Mouse (Mus musculus): ENCODE results near the gene Ramp2. TPM values are rescaled to one million over a fixed set of nuclear protein-coding genes. Genes with fewer than 3 reads are reported as not detected.

The Ramp2 gene
- 0.32 TPM in 1 of 2 replicates, not detected in the other for polyA plus RNA-seq (2012; ENCODE audit: insufficient read depth, low replicate concordance)

GRCm38 (mm10) chr11:101245855-101246701 lies at the start of gene Ramp2:
TSS of gene Ramp2 (plus strand) at chr11:101246028.
- Histone ChIP-seq H3K36me3 (replicated peaks; ENCODE audit: low read length) (no peaks in the 10 kb centered on the region), H3K4me1 (peaks cover 44% of the 10 kb centered on the region), H3K9me3 (no peaks in the 10 kb centered on the region), H3K4me3 (replicated peaks) (peak within 1 kb of the TSS; percentile 89), H3K27me3 (replicated peaks) (peaks cover 65% of the 10 kb centered on the region)
- TF ChIP-seq GATA1 (IDR thresholded peaks at IDR 0.05; ENCODE audit: borderline replicate concordance, low read length) (no peak), FLI1 (IDR thresholded peaks at IDR 0.05; ENCODE audit: low read length) (no peak)

GRCm38 (mm10) chr11:101196175-101196574 lies 49.7 kb upstream of the Ramp2 start:
- H3K4me1 ChIP-seq = peaks cover 50% of the 10 kb centered on the region
- H3K36me3 ChIP-seq (replicated peaks; ENCODE audit: low read length) = peaks cover 99% of the 10 kb centered on the region
- no peak overlapping the region for H3K4me3 ChIP-seq (replicated peaks)
- TF ChIP-seq GATA1 (IDR thresholded peaks at IDR 0.05; ENCODE audit: borderline replicate concordance, low read length) (no peak), FLI1 (IDR thresholded peaks at IDR 0.05; ENCODE audit: low read length) (no peak)
- peaks cover 3% of the 10 kb centered on the region for H3K27me3 ChIP-seq (replicated peaks)
- H3K9me3 ChIP-seq = no peaks in the 10 kb centered on the region

DNA sequence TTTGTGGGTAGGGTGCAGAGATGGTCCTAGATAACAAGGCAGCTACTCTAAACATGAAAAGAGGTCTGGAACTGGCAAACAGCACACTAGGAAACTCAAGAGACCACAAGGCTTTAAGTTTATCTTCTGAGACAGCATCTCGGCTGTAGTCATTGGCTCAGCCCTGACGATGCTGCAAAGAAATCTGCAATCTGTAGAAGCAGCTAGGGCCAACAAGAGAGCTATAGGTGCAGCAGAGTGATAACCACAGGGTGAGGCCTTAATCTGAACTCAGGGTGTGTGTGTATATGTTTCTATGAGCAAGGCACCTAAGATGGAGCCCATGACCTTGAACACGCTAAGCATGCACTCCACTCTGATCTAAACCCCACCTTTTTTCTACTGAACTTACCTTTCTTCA lies 46.3 kb upstream of the Ramp2 start:
- peaks cover 28% of the 10 kb centered on the region for H3K4me1 ChIP-seq
- H3K9me3 ChIP-seq = no peaks in the 10 kb centered on the region
- H3K4me3 ChIP-seq (replicated peaks) = no peak overlapping the region
- peaks cover 2% of the 10 kb centered on the region for H3K27me3 ChIP-seq (replicated peaks)
- H3K36me3 ChIP-seq (replicated peaks; ENCODE audit: low read length) = peaks cover 94% of the 10 kb centered on the region
- TF ChIP-seq FLI1 (IDR thresholded peaks at IDR 0.05; ENCODE audit: low read length) (no peak), GATA1 (IDR thresholded peaks at IDR 0.05; ENCODE audit: borderline replicate concordance, low read length) (no peak)

DNA sequence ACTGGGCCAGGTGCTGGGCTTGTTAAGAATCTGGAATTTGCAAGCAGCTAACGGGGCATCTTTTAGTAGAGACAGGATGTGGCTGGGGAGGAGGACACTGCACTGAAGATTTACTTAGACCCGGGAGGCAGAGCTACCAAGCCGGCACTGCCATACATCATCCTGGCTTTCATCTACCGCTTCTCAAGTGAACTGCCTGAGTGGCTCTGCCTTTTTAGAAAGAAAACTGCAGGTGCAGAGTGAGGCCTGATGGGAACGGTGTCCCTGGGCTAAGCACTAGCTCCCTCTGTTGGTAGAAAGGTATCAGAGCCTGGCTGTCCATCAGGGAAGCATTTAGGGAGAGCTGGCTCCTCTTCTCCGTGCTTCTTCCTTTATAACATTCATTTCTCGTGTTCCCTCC lies 44.8 kb upstream of the Ramp2 start:
- no peak for TF ChIP-seq GATA1 (IDR thresholded peaks at IDR 0.05; ENCODE audit: borderline replicate concordance, low read length)
- TF ChIP-seq FLI1 (IDR thresholded peaks at IDR 0.05; ENCODE audit: low read length) = no peak
- H3K36me3 ChIP-seq (replicated peaks; ENCODE audit: low read length) = peaks cover 93% of the 10 kb centered on the region

DNA sequence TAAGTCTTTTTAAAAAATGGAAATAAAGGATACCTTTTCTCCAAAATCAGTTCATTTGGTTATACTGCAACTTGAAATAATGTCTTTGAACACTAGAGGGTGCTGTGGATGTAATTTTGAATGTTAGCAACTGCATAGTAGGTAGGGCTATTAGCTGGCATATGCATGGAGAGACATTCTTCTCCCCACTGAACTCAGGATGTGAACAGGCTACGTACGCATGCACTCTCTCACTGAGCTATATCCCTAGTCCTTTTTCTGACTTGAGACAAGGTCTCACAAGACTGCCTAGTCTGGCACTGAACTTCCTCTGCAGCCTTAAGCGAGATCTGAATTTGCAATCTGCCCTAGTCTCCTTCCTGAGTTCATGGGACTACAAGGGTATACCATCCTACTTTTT lies 33.9 kb upstream of the Ramp2 start:
- Histone ChIP-seq H3K4me1 (no peaks in the 10 kb centered on the region), H3K4me3 (replicated peaks) (no peak overlapping the region), H3K36me3 (replicated peaks; ENCODE audit: low read length) (peaks cover 85% of the 10 kb centered on the region), H3K9me3 (no peaks in the 10 kb centered on the region), H3K27me3 (replicated peaks) (no peaks in the 10 kb centered on the region)
- TF ChIP-seq FLI1 (IDR thresholded peaks at IDR 0.05; ENCODE audit: low read length) (no peak), GATA1 (IDR thresholded peaks at IDR 0.05; ENCODE audit: borderline replicate concordance, low read length) (no peak)

More for the DNA sequence above, 44.8 kb upstream of the Ramp2 start:
- Histone ChIP-seq H3K4me3 (replicated peaks) (no peak overlapping the region), H3K4me1 (peaks cover 19% of the 10 kb centered on the region), H3K9me3 (no peaks in the 10 kb centered on the region), H3K27me3 (replicated peaks) (no peaks in the 10 kb centered on the region)

DNA sequence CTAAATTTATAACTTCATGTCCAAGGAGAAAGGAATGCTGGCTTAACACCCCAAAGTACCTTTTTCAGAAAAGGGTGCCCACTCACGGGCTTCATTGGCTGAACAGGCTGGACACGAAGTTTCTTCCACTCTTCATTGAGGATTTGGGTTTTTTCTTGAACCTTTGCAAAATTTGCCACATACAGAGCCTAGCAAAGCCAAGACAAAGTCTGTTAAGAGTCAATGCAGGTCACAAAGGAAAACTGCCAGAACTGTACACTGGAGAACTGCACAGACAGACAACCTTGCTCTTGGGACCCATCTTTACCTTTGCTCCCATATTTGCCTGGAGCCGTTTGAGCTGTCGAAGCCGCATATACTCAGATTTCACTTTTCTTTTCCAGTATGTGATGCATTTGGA lies 28.9 kb upstream of the Ramp2 start:
- H3K4me1 ChIP-seq = peaks cover 16% of the 10 kb centered on the region
- TF ChIP-seq FLI1 (IDR thresholded peaks at IDR 0.05; ENCODE audit: low read length) = no peak
- no peak for TF ChIP-seq GATA1 (IDR thresholded peaks at IDR 0.05; ENCODE audit: borderline replicate concordance, low read length)
- H3K4me3 ChIP-seq (replicated peaks) = no peak overlapping the region
- no peaks in the 10 kb centered on the region for H3K27me3 ChIP-seq (replicated peaks)
- H3K36me3 ChIP-seq (replicated peaks; ENCODE audit: low read length) = peaks cover 66% of the 10 kb centered on the region
- H3K9me3 ChIP-seq = no peaks in the 10 kb centered on the region

DNA sequence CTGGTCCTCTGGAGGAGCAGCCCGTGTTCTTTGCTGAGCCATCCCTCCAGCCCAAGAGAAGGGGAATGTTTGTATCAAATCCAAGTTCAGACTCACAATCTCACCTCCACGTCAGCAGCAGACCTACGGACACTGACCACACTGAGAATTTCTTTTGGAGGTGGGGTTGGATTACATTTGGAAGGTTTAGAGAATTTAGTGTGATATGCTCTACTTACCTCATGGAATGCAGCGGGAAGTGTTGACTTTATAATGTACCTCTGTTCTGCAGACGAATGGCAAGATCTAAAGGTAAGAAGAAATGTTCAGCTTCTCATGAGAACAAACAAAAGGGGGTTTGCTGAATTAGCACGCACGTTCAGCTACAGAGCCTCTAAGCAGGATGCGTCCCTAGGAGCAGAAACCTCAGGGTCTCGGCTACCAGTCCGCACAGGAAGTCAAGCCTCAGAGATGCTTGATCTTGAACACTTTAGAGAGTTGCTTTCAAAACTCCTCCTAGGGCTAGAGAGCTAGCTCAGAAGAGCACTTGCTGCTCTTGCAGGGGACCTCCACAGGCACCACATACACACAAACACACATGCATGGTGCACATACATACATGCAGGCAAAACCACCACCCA lies 27.3 kb upstream of the Ramp2 start:
- Histone ChIP-seq H3K36me3 (replicated peaks; ENCODE audit: low read length) (peaks cover 56% of the 10 kb centered on the region), H3K9me3 (no peaks in the 10 kb centered on the region), H3K27me3 (replicated peaks) (no peaks in the 10 kb centered on the region)

DNA sequence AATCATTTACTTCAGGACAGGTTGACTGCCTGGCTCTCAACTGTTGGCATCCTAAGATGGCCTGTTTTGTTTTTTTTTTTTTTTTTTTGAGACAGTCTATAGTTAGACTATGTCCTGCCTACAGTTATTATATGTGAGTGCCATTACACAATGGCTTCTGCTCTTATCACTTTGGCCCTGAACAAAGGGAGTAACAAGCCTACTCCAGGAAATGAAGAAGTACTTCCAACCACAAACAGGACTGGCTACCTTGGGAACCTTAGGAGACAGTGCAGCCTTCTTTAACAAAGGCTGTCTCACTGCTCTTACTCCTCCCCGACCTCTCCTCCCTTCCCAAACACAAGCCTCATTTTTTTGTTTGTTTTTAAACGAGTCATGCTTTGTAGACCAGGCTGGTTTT lies 25.0 kb upstream of the Ramp2 start:
- Histone ChIP-seq H3K27me3 (replicated peaks) (no peaks in the 10 kb centered on the region), H3K9me3 (no peaks in the 10 kb centered on the region), H3K36me3 (replicated peaks; ENCODE audit: low read length) (peaks cover 33% of the 10 kb centered on the region), H3K4me1 (peaks cover 32% of the 10 kb centered on the region), H3K4me3 (replicated peaks) (no peak overlapping the region)
- TF ChIP-seq FLI1 (IDR thresholded peaks at IDR 0.05; ENCODE audit: low read length) = no peak
- no peak for TF ChIP-seq GATA1 (IDR thresholded peaks at IDR 0.05; ENCODE audit: borderline replicate concordance, low read length)

More for the DNA sequence above, 27.3 kb upstream of the Ramp2 start:
- TF ChIP-seq GATA1 (IDR thresholded peaks at IDR 0.05; ENCODE audit: borderline replicate concordance, low read length) (no peak), FLI1 (IDR thresholded peaks at IDR 0.05; ENCODE audit: low read length) (no peak)
- Histone ChIP-seq H3K4me3 (replicated peaks) (no peak overlapping the region), H3K4me1 (peaks cover 16% of the 10 kb centered on the region)

DNA sequence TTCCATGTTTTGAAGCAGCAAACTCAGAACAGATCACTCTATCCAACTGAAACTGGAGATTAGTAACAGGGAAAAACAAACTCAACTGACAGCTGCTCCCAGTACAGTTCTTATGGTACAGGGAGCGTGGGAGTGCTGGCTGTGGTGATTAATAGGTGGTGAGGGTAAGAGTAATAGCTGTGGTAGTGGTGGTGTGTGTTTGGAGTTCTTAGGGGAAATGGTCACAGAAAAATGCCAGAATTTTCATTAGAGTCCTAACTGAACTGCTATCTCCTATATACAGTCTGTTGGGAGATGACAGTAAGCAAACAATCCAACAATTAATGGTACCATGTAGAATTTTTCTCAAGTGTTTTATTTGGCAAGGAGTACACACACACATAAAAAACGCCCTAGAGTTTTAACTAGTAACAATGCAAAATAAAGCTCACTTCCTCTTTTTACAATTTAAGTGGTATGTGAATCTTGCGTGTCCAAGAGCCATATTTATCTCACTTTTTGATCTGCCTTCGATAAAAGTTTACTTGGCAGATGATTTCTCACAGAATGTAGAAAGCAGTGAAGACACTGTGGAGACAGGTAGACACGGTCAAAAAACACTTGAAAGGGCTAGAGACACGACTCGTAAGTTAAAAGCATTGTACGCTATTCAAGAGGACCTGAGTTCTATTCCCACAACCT lies 24.4 kb upstream of the Ramp2 start:
- no peaks in the 10 kb centered on the region for H3K27me3 ChIP-seq (replicated peaks)
- TF ChIP-seq GATA1 (IDR thresholded peaks at IDR 0.05; ENCODE audit: borderline replicate concordance, low read length) = no peak
- TF ChIP-seq FLI1 (IDR thresholded peaks at IDR 0.05; ENCODE audit: low read length) = no peak
- H3K36me3 ChIP-seq (replicated peaks; ENCODE audit: low read length) = peaks cover 27% of the 10 kb centered on the region
- peak overlapping the region; percentile 53 for H3K4me3 ChIP-seq (replicated peaks)
- peaks cover 32% of the 10 kb centered on the region for H3K4me1 ChIP-seq
- H3K9me3 ChIP-seq = no peaks in the 10 kb centered on the region

Data from megakaryocyte, embryonic 14.5 days (primary cell).